Mouse (Mus musculus): ENCODE data around the gene Kiss1. TPM values are rescaled to one million over a fixed set of nuclear protein-coding genes. Genes with fewer than 3 reads are reported as not detected.

Kiss1 gene
- total and polyA plus RNA-seq, 3 experiments = not detected

DNA sequence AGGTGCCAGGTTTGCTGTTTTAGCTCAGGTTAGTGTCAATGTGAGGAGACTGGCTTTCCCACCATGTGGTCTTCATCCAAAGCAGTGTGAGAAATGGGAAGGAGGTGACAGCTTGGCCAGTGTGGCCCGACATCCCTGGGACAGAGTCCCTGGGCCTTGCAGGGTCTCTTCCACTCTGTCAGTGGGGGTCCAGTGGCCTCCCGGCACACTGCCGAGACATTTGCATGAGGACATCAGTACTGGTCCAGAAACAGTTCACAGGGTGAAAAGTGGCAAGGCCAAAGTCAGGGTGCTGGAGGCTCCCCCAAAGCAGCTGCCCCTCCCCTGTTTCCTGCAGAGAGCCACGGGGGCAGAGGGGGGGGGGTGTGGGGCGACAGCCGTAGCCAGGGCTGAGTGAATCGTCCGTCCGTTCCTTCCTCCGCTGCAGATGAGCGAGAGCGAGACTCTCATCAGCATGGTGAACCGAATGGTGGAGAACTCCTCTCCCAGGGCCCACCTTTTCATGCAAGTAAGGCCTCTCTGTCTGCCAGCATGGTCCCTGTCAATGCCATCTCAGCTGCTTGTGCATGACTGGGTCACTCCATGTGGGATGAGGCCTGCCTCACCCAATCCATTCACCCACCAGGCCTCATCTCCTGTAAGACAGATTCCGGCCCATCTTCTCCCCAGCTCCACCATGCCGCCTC, 42.6 kb upstream of the Kiss1 start:
- DNase-seq (ENCODE audit: extremely low read depth) = no peak
- Histone ChIP-seq H3K9me3 (replicated peaks; ENCODE audit: low read length) (no peaks in the 10 kb centered on the region), H3K4me1 (ENCODE audit: control insufficient read depth in 1 of 2, insufficient read depth in 2 of 2) (no peaks in the 10 kb centered on the region), H3K9ac (ENCODE audit: insufficient read depth, low read depth) (no peak overlapping the region), H3K4me2 (ENCODE audit: insufficient read depth, low read depth, poor library complexity, severe bottlenecking) (no peak overlapping the region; the same call in 1 of the 2 replicates), H3K79me2 (replicated peaks; ENCODE audit: control insufficient read depth, extremely low read depth, insufficient read depth, poor library complexity, severe bottlenecking) (no peaks in the 10 kb centered on the region), H3K27me3 (replicated peaks) (peaks cover 97% of the 10 kb centered on the region), H3K27ac (ENCODE audit: insufficient read depth, low read depth) (no peak overlapping the region), H3K36me3 (replicated peaks in 1 of 2; ENCODE audit: control insufficient read depth in 1 of 2, insufficient read depth in 1 of 2, low read length in 1 of 2) (no peaks in the 10 kb centered on the region), H3K4me3 (replicated peaks in 1 of 3; ENCODE audit: low read depth in 2 of 3, low read length in 2 of 3, poor library complexity in 1 of 3) (no peak overlapping the region)
- dilution Hi-C loops (cut with MboI; ENCODE audit: extremely low pct_ligation_motif_present, extremely low pct_unique_long_range_greater_than_20kb, low sequenced_read_pairs) (no loop called here), in situ Hi-C loops (cut with MboI; ENCODE audit: low pct_ligation_motif_present, low pct_unique_long_range_greater_than_20kb, low sequenced_read_pairs) (no loop called here)
- TF ChIP-seq USF2 (conservative IDR thresholded peaks at IDR 0.05; ENCODE audit: low read depth, low read length) = no peak
- TF ChIP-seq UBTF (IDR thresholded peaks at IDR 0.05; ENCODE audit: low read depth, low read length) = no peak
- TF ChIP-seq MXI1 (IDR thresholded peaks at IDR 0.05; ENCODE audit: low read depth, low read length) = no peak
- TF ChIP-seq MAX (IDR thresholded peaks at IDR 0.05; ENCODE audit: low read length) = no peak
- no peak for TF ChIP-seq CHD1 (IDR thresholded peaks at IDR 0.05; ENCODE audit: low read depth, low read length)
- TF ChIP-seq CTCF (conservative IDR thresholded peaks at IDR 0.05 in 1 of 2, IDR thresholded peaks at IDR 0.05 in 1 of 2; ENCODE audit: low read depth in 2 of 2, low read length in 2 of 2) = no peak
- TF ChIP-seq EP300 (IDR thresholded peaks at IDR 0.05; ENCODE audit: low read length) = no peak
- TF ChIP-seq NRF1 (IDR thresholded peaks at IDR 0.05; ENCODE audit: low read depth, low read length) = no peak
- TF ChIP-seq POLR2AphosphoS2 (IDR thresholded peaks at IDR 0.05; ENCODE audit: low read depth, low read length) = no peak

- Histone ChIP-seq H3K79me2 (replicated peaks; ENCODE audit: control insufficient read depth, extremely low read depth, insufficient read depth, poor library complexity, severe bottlenecking) (no peaks in the 10 kb centered on the region), H3K27me3 (replicated peaks) (peaks cover 95% of the 10 kb centered on the region), H3K36me3 (replicated peaks in 1 of 2; ENCODE audit: control insufficient read depth in 1 of 2, insufficient read depth in 1 of 2, low read length in 1 of 2) (no peaks in the 10 kb centered on the region), H3K9me3 (replicated peaks; ENCODE audit: low read length) (no peaks in the 10 kb centered on the region), H3K9ac (ENCODE audit: insufficient read depth, low read depth) (no peak overlapping the region), H3K4me2 (ENCODE audit: insufficient read depth, low read depth, poor library complexity, severe bottlenecking) (no peak overlapping the region), H3K4me1 (ENCODE audit: control insufficient read depth in 1 of 2, insufficient read depth in 2 of 2) (no peaks in the 10 kb centered on the region), H3K4me3 (replicated peaks in 1 of 3; ENCODE audit: low read depth in 2 of 3, low read length in 2 of 3, poor library complexity in 1 of 3) (no peak overlapping the region), H3K27ac (ENCODE audit: insufficient read depth, low read depth) (no peak overlapping the region)
- in situ Hi-C loops (cut with MboI; ENCODE audit: low pct_ligation_motif_present, low pct_unique_long_range_greater_than_20kb, low sequenced_read_pairs) = no loop called here
- DNase-seq (ENCODE audit: extremely low read depth) = no peak
- TF ChIP-seq MAX (IDR thresholded peaks at IDR 0.05; ENCODE audit: low read length) (no peak), JUN (IDR thresholded peaks at IDR 0.05; ENCODE audit: insufficient read depth, low read depth, low read length) (no peak), CTCF (conservative IDR thresholded peaks at IDR 0.05 in 1 of 2, IDR thresholded peaks at IDR 0.05 in 1 of 2; ENCODE audit: low read depth in 2 of 2, low read length in 2 of 2) (no peak), POLR2A (IDR thresholded peaks at IDR 0.05; ENCODE audit: low read depth, low read length) (no peak), SIN3A (IDR thresholded peaks at IDR 0.05; ENCODE audit: low read length) (no peak), NRF1 (IDR thresholded peaks at IDR 0.05; ENCODE audit: low read depth, low read length) (no peak), IRF4 (IDR thresholded peaks at IDR 0.05; ENCODE audit: low read depth, low read length) (no peak), RAD21 (IDR thresholded peaks at IDR 0.05; ENCODE audit: low read depth, low read length) (no peak), MEF2A (IDR thresholded peaks at IDR 0.05; ENCODE audit: borderline replicate concordance, low read depth, low read length) (no peak), ZNF384 (IDR thresholded peaks at IDR 0.05; ENCODE audit: low read depth, low read length) (no peak), KAT2A (IDR thresholded peaks at IDR 0.05; ENCODE audit: insufficient replicate concordance, low read length) (no peak), ZKSCAN1 (IDR thresholded peaks at IDR 0.05; ENCODE audit: borderline replicate concordance, low read depth, low read length) (no peak)
- dilution Hi-C loops (cut with MboI; ENCODE audit: extremely low pct_ligation_motif_present, extremely low pct_unique_long_range_greater_than_20kb, low sequenced_read_pairs) = no loop called here
Measured at GRCm38 (mm10) chr1:133279632-133280093, 42.0 kb upstream of the Kiss1 start.

All from CH12.LX (cell line).